Mouse (Mus musculus): ENCODE results near the gene Cnih1. TPM values are rescaled to one million over a fixed set of nuclear protein-coding genes. Genes with fewer than 3 reads are reported as not detected.

The Cnih1 gene
- polyA plus RNA-seq, 1 experiment: 87.1 TPM

- H3K27me3 ChIP-seq (ENCODE audit: control insufficient read depth, insufficient read depth, insufficient read length): no peaks in the 10 kb centered on the region
- H3ac ChIP-seq (ENCODE audit: control insufficient read depth, insufficient read length, low read depth): no peak overlapping the region
- no peaks in the 10 kb centered on the region for H3K79me2 ChIP-seq (ENCODE audit: control insufficient read depth, insufficient read depth)
- TF ChIP-seq MYOD1 (IDR thresholded peaks at IDR 0.05; ENCODE audit: control insufficient read depth, insufficient read length, low read depth): no peak
- TF ChIP-seq FOSL1 (IDR thresholded peaks at IDR 0.05; ENCODE audit: insufficient read depth, low read length, poor library complexity, severe bottlenecking): no peak
- no peak for TF ChIP-seq CTCF (IDR thresholded peaks at IDR 0.05; ENCODE audit: control insufficient read depth, insufficient read depth, insufficient read length)
- H3K79me3 ChIP-seq (ENCODE audit: low read depth): no peaks in the 10 kb centered on the region
- no peak overlapping the region for H3K4me3 ChIP-seq (ENCODE audit: insufficient read depth, poor library complexity, severe bottlenecking)
- no peaks in the 10 kb centered on the region for H3K36me3 ChIP-seq (ENCODE audit: control insufficient read depth, insufficient read depth)
Observed at GRCm38 (mm10) chr14:46736366-46736765, 51.8 kb downstream of the Cnih1 start.

- TF ChIP-seq FOSL1 (IDR thresholded peaks at IDR 0.05; ENCODE audit: insufficient read depth, low read length, poor library complexity, severe bottlenecking): no peak
- no peak for TF ChIP-seq MYOG (IDR thresholded peaks at IDR 0.05; ENCODE audit: control insufficient read depth, extremely low read depth, insufficient read length)
- TF ChIP-seq USF1 (IDR thresholded peaks at IDR 0.05; ENCODE audit: low read depth): no peak
- TF ChIP-seq CEBPB (IDR thresholded peaks at IDR 0.05; ENCODE audit: low read depth): no peak
- TF ChIP-seq MYOD1 (IDR thresholded peaks at IDR 0.05; ENCODE audit: control insufficient read depth, insufficient read length, low read depth): no peak
- no peak overlapping the region for H3ac ChIP-seq (ENCODE audit: control insufficient read depth, insufficient read length, low read depth)
- H3K36me3 ChIP-seq (ENCODE audit: control insufficient read depth, insufficient read depth): no peaks in the 10 kb centered on the region
- no peak overlapping the region for H3K4me3 ChIP-seq (ENCODE audit: insufficient read depth, poor library complexity, severe bottlenecking)
- no peaks in the 10 kb centered on the region for H3K79me2 ChIP-seq (ENCODE audit: control insufficient read depth, insufficient read depth)
- H3K79me3 ChIP-seq (ENCODE audit: low read depth): no peaks in the 10 kb centered on the region
- H3K27me3 ChIP-seq (ENCODE audit: control insufficient read depth, insufficient read depth, insufficient read length): no peaks in the 10 kb centered on the region
Observed at GRCm38 (mm10) chr14:46734761-46735455, 53.3 kb downstream of the Cnih1 start.

GRCm38 (mm10) chr14:46734262-46734661, 53.9 kb downstream of the Cnih1 start:
- Histone ChIP-seq H3K79me3 (ENCODE audit: low read depth) (no peaks in the 10 kb centered on the region), H3K36me3 (ENCODE audit: control insufficient read depth, insufficient read depth) (no peaks in the 10 kb centered on the region), H3K4me3 (ENCODE audit: insufficient read depth, poor library complexity, severe bottlenecking) (no peak overlapping the region), H3ac (ENCODE audit: control insufficient read depth, insufficient read length, low read depth) (no peak overlapping the region), H3K79me2 (ENCODE audit: control insufficient read depth, insufficient read depth) (no peaks in the 10 kb centered on the region), H3K27me3 (ENCODE audit: control insufficient read depth, insufficient read depth, insufficient read length) (no peaks in the 10 kb centered on the region)
- TF ChIP-seq MAX (IDR thresholded peaks at IDR 0.05) (no peak), USF1 (IDR thresholded peaks at IDR 0.05; ENCODE audit: low read depth) (no peak)

- Histone ChIP-seq H3K79me2 (ENCODE audit: control insufficient read depth, insufficient read depth) (no peaks in the 10 kb centered on the region), H3K79me3 (ENCODE audit: low read depth) (no peaks in the 10 kb centered on the region), H3K4me3 (ENCODE audit: insufficient read depth, poor library complexity, severe bottlenecking) (no peak overlapping the region), H3K36me3 (ENCODE audit: control insufficient read depth, insufficient read depth) (no peaks in the 10 kb centered on the region), H3ac (ENCODE audit: control insufficient read depth, insufficient read length, low read depth) (no peak overlapping the region), H3K27me3 (ENCODE audit: control insufficient read depth, insufficient read depth, insufficient read length) (no peaks in the 10 kb centered on the region)
- no peak for TF ChIP-seq FOSL1 (IDR thresholded peaks at IDR 0.05; ENCODE audit: insufficient read depth, low read length, poor library complexity, severe bottlenecking)
- TF ChIP-seq MYOD1 (IDR thresholded peaks at IDR 0.05; ENCODE audit: control insufficient read depth, insufficient read length, low read depth): no peak
- TF ChIP-seq MAX (IDR thresholded peaks at IDR 0.05): no peak
- TF ChIP-seq USF1 (IDR thresholded peaks at IDR 0.05; ENCODE audit: low read depth): no peak
- TF ChIP-seq CEBPB (IDR thresholded peaks at IDR 0.05; ENCODE audit: low read depth): no peak
- no peak for TF ChIP-seq MYOG (IDR thresholded peaks at IDR 0.05; ENCODE audit: control insufficient read depth, extremely low read depth, insufficient read length)
- TF ChIP-seq CTCF (IDR thresholded peaks at IDR 0.05; ENCODE audit: control insufficient read depth, insufficient read depth, insufficient read length): no peak
Observed at GRCm38 (mm10) chr14:46725743-46726142, 62.5 kb downstream of the Cnih1 start.

Other genes starting within 250 kb of the Cnih1 start
- 18.2 TPM for gene Cdkn3, start 27.9 kb downstream of the Cnih1 start, polyA plus RNA-seq (2012; fragmentation: generic; extraction: Trizol)
- 19.4 TPM for gene Gmfb, start 33.8 kb upstream of the Cnih1 start, polyA plus RNA-seq (2012; fragmentation: generic; extraction: Trizol)
- gene Cgrrf1, start 43.7 kb upstream of the Cnih1 start, polyA plus RNA-seq (2012; fragmentation: generic; extraction: Trizol): 28.7 TPM
- gene Samd4, start 94.4 kb upstream of the Cnih1 start, polyA plus RNA-seq (2012; fragmentation: generic; extraction: Trizol): 9.9 TPM